ENCODE assay signal across 8 mouse cellular contexts in genomic region chr15:77801188-77801587, GRCm38 (mm10). TPM values are rescaled to one million over a fixed set of nuclear protein-coding genes. Genes with fewer than 3 reads are reported as not detected.
DNase-seq lines count a peak whose midpoint lies in the region; ATAC-seq and TF ChIP-seq lines count a peak whose summit lies in the region.

No protein-coding gene starts in this region.

- no peak overlapping the region for H3K4me2 ChIP-seq in kidney, embryonic 16.5 days (replicated peaks; ENCODE audit: low read depth, low read length)
- H3K4me2 ChIP-seq in limb, embryonic 15.5 days: no peak overlapping the region

- H3K9ac ChIP-seq in kidney, embryonic 16.5 days (replicated peaks; ENCODE audit: low read length): no peak overlapping the region; the same call in 1 of the 2 replicates
- H3K9ac ChIP-seq in limb, embryonic 15.5 days: no peak overlapping the region

- H3K36me3 ChIP-seq in kidney, embryonic 16.5 days (ENCODE audit: insufficient read depth, low read length): peaks cover 48% of the 10 kb centered on the region
- peaks cover 47% of the 10 kb centered on the region for H3K36me3 ChIP-seq in limb, embryonic 15.5 days

- H3K9me3 ChIP-seq in kidney, embryonic 16.5 days (ENCODE audit: low read length): no peaks in the 10 kb centered on the region
- no peaks in the 10 kb centered on the region for H3K9me3 ChIP-seq in limb, embryonic 15.5 days

- H3K4me1 ChIP-seq in kidney, embryonic 16.5 days (ENCODE audit: insufficient read depth, low read length): peaks cover 47% of the 10 kb centered on the region
- peaks cover 30% of the 10 kb centered on the region for H3K4me1 ChIP-seq in bone marrow, adult 2 months (ENCODE audit: control insufficient read depth, insufficient read depth, low read length)
- peaks cover 68% of the 10 kb centered on the region for H3K4me1 ChIP-seq in limb, embryonic 15.5 days

- 28% methylated on average over 4 of the region's 4 CpGs for WGBS in kidney, embryonic 16.5 days
- WGBS in bone marrow, adult 2 months: 9% methylated on average over 4 of the region's 4 CpGs
- 45% methylated on average over 4 of the region's 4 CpGs for WGBS in limb, embryonic 15.5 days

- TF ChIP-seq CTCF in bone marrow, adult 2 months (IDR thresholded peaks at IDR 0.05; ENCODE audit: control insufficient read depth, insufficient read depth, low read length): no peak

- no peak for ATAC-seq in kidney, embryonic 16.5 days (ENCODE audit: low FRiP score, low TSS enrichment)
- ATAC-seq in limb, embryonic 15.5 days (ENCODE audit: insufficient number of reproducible peaks, low FRiP score, low TSS enrichment, low read depth): no peak
- ATAC-seq in granulocyte monocyte progenitor cell, adult 5-6 weeks (replicated peaks; ENCODE audit: poor library complexity, severe bottlenecking): no peak

- no peak overlapping the region for H3K4me3 ChIP-seq in kidney, embryonic 16.5 days (ENCODE audit: low read length)
- no peak overlapping the region for H3K4me3 ChIP-seq in bone marrow, adult 2 months (replicated peaks; ENCODE audit: control insufficient read depth, low read depth, low read length)
- H3K4me3 ChIP-seq in limb, embryonic 15.5 days: no peak overlapping the region

- no peaks in the 10 kb centered on the region for H3K27me3 ChIP-seq in kidney, embryonic 16.5 days (ENCODE audit: insufficient read depth, low read length)
- no peaks in the 10 kb centered on the region for H3K27me3 ChIP-seq in limb, embryonic 15.5 days

- peak overlapping the region; percentile 99 for H3K27ac ChIP-seq in kidney, embryonic 16.5 days (ENCODE audit: low read length)
- H3K27ac ChIP-seq in bone marrow, adult 2 months (ENCODE audit: control insufficient read depth, insufficient read depth, low read depth, low read length, poor library complexity): peak overlapping the region; percentile 73
- peak overlapping the region; percentile 89 for H3K27ac ChIP-seq in limb, embryonic 15.5 days

- no peak for TF ChIP-seq POLR2A in bone marrow, adult 2 months (IDR thresholded peaks at IDR 0.05; ENCODE audit: borderline replicate concordance, control insufficient read depth, low read depth, low read length)

- DNase-seq in kidney, adult 18-20 months: no peak
- DNase-seq in CD4-positive, CD25-positive, alpha-beta regulatory T cell, adult 2 months (ENCODE audit: low read depth, low spot score): peak; percentile 62
- no peak for DNase-seq in adipocyte (ENCODE audit: low spot score)
- DNase-seq in embryo, embryonic 10.5 days (ENCODE audit: low spot score): no peak

RNA-seq across cellular contexts. Expression of gene Myh9, which starts 40.8 kb away (rescaled TPM):
- polyA plus RNA-seq in kidney, embryonic 16.5 days (2015; fragmentation: Nextera tagmentation; extraction: Ambion mirVana): 55.4 and 64.5 TPM in 2 replicates
- 264 and 399 TPM in 2 replicates for polyA plus RNA-seq in bone marrow, adult 2 months (2011; ENCODE audit: insufficient read depth, insufficient read length, low replicate concordance, missing spikeins)
- 39.9 and 44.1 TPM in 2 replicates for polyA plus RNA-seq in limb, embryonic 15.5 days (2015; fragmentation: Nextera tagmentation; extraction: Ambion mirVana)
- 199 and 315 TPM in 2 replicates for total RNA-seq in granulocyte monocyte progenitor cell, adult 5-6 weeks (2014; fragmentation: Nextera tagmentation)
- 285 and 305 TPM in 2 replicates for total RNA-seq in granulocyte monocyte progenitor cell, adult 5-6 weeks (2017)

RNA-seq across cellular contexts. Expression of gene Apol8, which starts 44.4 kb away (rescaled TPM):
- polyA plus RNA-seq in kidney, embryonic 16.5 days (2015; fragmentation: Nextera tagmentation; extraction: Ambion mirVana): 0.19 and 0.21 TPM in 2 replicates
- polyA plus RNA-seq in bone marrow, adult 2 months (2011; ENCODE audit: insufficient read depth, insufficient read length, low replicate concordance, missing spikeins): 47.8 and 48.7 TPM in 2 replicates
- polyA plus RNA-seq in limb, embryonic 15.5 days (2015; fragmentation: Nextera tagmentation; extraction: Ambion mirVana): 0.14 and 0.15 TPM in 2 replicates
- total RNA-seq in granulocyte monocyte progenitor cell, adult 5-6 weeks (2014; fragmentation: Nextera tagmentation): not detected in 2 replicates
- 0.04 TPM in 1 of 2 replicates, not detected in the other for total RNA-seq in granulocyte monocyte progenitor cell, adult 5-6 weeks (2017)

Comparison
In these comparisons a context has a peak if more than half of its experiments do, and no peak if none do; other contexts are left out.
1. RNA of gene Apol8, which starts 44.4 kb away (polyA plus RNA-seq): 47.8 to 48.7 TPM in bone marrow, adult 2 months; 0.19 to 0.21 TPM in kidney, embryonic 16.5 days and 0.14 to 0.15 TPM in limb, embryonic 15.5 days; every median in the first group is over 10 times any median in the second.
2. Peak in every context shown above with its lines, with median percentiles within 50 percentile points of each other: H3K27ac ChIP-seq.